8 mouse cellular contexts compared by ENCODE assay signal in genomic region chr4:88757628-88758031, GRCm38 (mm10). TPM values are rescaled to one million over a fixed set of nuclear protein-coding genes. Genes with fewer than 3 reads are reported as not detected.
DNase-seq lines count a peak whose midpoint lies in the region; ATAC-seq and TF ChIP-seq lines count a peak whose summit lies in the region.
"Not testable (repeated sequence)": the region's sequence is repeated elsewhere in the genome, so short reads cannot be mapped to it uniquely, and the experiment has no call there.

No protein-coding gene starts in this region.

- not testable (repeated sequence) for H3K4me1 ChIP-seq in hindbrain, embryonic 13.5 days (replicated peaks); lung, adult 2 months (ENCODE audit: control insufficient read depth, insufficient read depth, low read length)

- intact Hi-C loops in gastrocnemius, adult 2 months (cut with DNase I) = loop anchor here (2.0 kb wide), 1 partner anchor 17 kb away; no protein-coding TSS in a partner anchor

- H3K9ac ChIP-seq in hindbrain, embryonic 13.5 days = peak overlapping the region; percentile 66

- TF ChIP-seq POLR2A in lung, adult 2 months (IDR thresholded peaks at IDR 0.05; ENCODE audit: borderline replicate concordance, extremely low read depth, low read depth, low read length) = peak; percentile 52; the same call in 1 of the 2 replicates

- ATAC-seq in common myeloid progenitor, adult 5-6 weeks (replicated peaks; ENCODE audit: low read depth, poor library complexity, severe bottlenecking) = peak; percentile 100
- peak; percentile 100 for ATAC-seq in hindbrain, embryonic 13.5 days (ENCODE audit: low FRiP score)
- ATAC-seq in neutrophil, adult 5-6 weeks (ENCODE audit: extremely low read depth, insufficient number of reproducible peaks, low FRiP score, poor library complexity, severe bottlenecking) = peak; percentile 100

- DNase-seq in T-cell, adult 2 months (ENCODE audit: low spot score) = peak; percentile 88
- DNase-seq in gastrocnemius, adult 2 months = peak; percentile 83
- DNase-seq in layer of hippocampus, adult 9-11 months = peak; percentile 93
- DNase-seq in lung, adult 2 months = peak; percentile 89
- peak; percentile 88 for DNase-seq in testis, postnatal 10 days (ENCODE audit: low spot score)

- WGBS in hindbrain, embryonic 13.5 days = 3% methylated on average over 18 of the region's 21 CpGs
- WGBS in lung, adult 2 months = under 1% methylated on average over 20 of the region's 21 CpGs

- peak; percentile 66 for TF ChIP-seq CTCF in gastrocnemius, adult 2 months (IDR thresholded peaks at IDR 0.05)
- peak; percentile 61 for TF ChIP-seq CTCF in lung, adult 2 months (IDR thresholded peaks at IDR 0.05; ENCODE audit: insufficient read depth, low read length)

- H3K27me3 ChIP-seq in hindbrain, embryonic 13.5 days = not testable (repeated sequence)

- H3K27ac ChIP-seq in gastrocnemius, adult 2 months = peak overlapping the region; percentile 86
- H3K27ac ChIP-seq in hindbrain, embryonic 13.5 days = peak overlapping the region; percentile 78

- H3K4me3 ChIP-seq in gastrocnemius, adult 2 months = peak overlapping the region; percentile 75
- H3K4me3 ChIP-seq in hindbrain, embryonic 13.5 days = peak overlapping the region; percentile 45
- H3K4me3 ChIP-seq in lung, adult 2 months (replicated peaks; ENCODE audit: extremely low read depth, low read depth, low read length) = peak overlapping the region; percentile 89

- H3K4me2 ChIP-seq in hindbrain, embryonic 13.5 days = peak overlapping the region; percentile 81

- H3K9me3 ChIP-seq in hindbrain, embryonic 13.5 days = not testable (repeated sequence)

- H3K36me3 ChIP-seq in hindbrain, embryonic 13.5 days = not testable (repeated sequence)

RNA-seq across cellular contexts. Expression of gene Gm13283, which starts 2.3 kb away (rescaled TPM):
- not detected in 2 replicates for total RNA-seq in common myeloid progenitor, adult 5-6 weeks (2017)
- total RNA-seq in gastrocnemius, adult 2 months (2021) = not detected
- polyA plus RNA-seq in hindbrain, embryonic 13.5 days (2015; fragmentation: Nextera tagmentation; extraction: Ambion mirVana) = 0.22 TPM in 1 of 2 replicates, not detected in the other
- not detected in 2 replicates for polyA plus RNA-seq in lung, adult 2 months (2012; rRNA removed)
- total RNA-seq in neutrophil, adult 5-6 weeks (2017) = 0.35 TPM in 1 of 2 replicates, not detected in the other

RNA-seq across cellular contexts. Expression of gene Gm13271, which starts 3.0 kb away (rescaled TPM):
- total RNA-seq in common myeloid progenitor, adult 5-6 weeks (2017) = not detected in 2 replicates
- not detected for total RNA-seq in gastrocnemius, adult 2 months (2021)
- not detected in 2 replicates for polyA plus RNA-seq in hindbrain, embryonic 13.5 days (2015; fragmentation: Nextera tagmentation; extraction: Ambion mirVana)
- not detected in 2 replicates for polyA plus RNA-seq in lung, adult 2 months (2012; rRNA removed)
- total RNA-seq in neutrophil, adult 5-6 weeks (2017) = not detected in 2 replicates

RNA-seq across cellular contexts. Expression of gene Gm13290, which starts 16.0 kb away (rescaled TPM):
- total RNA-seq in common myeloid progenitor, adult 5-6 weeks (2017) = not detected in 2 replicates
- total RNA-seq in gastrocnemius, adult 2 months (2021) = not detected
- polyA plus RNA-seq in hindbrain, embryonic 13.5 days (2015; fragmentation: Nextera tagmentation; extraction: Ambion mirVana) = 0.22 TPM in 1 of 2 replicates, not detected in the other
- polyA plus RNA-seq in lung, adult 2 months (2012; rRNA removed) = not detected in 2 replicates
- not detected in 2 replicates for total RNA-seq in neutrophil, adult 5-6 weeks (2017)

RNA-seq across cellular contexts. Expression of gene Gm13289, which starts 19.1 kb away (rescaled TPM):
- total RNA-seq in common myeloid progenitor, adult 5-6 weeks (2017) = not detected in 2 replicates
- total RNA-seq in gastrocnemius, adult 2 months (2021) = not detected
- polyA plus RNA-seq in hindbrain, embryonic 13.5 days (2015; fragmentation: Nextera tagmentation; extraction: Ambion mirVana) = not detected in 2 replicates
- not detected in 2 replicates for polyA plus RNA-seq in lung, adult 2 months (2012; rRNA removed)
- not detected in 2 replicates for total RNA-seq in neutrophil, adult 5-6 weeks (2017)

RNA-seq across cellular contexts. Expression of gene Gm13272, which starts 22.0 kb away (rescaled TPM):
- total RNA-seq in common myeloid progenitor, adult 5-6 weeks (2017) = not detected in 2 replicates
- not detected for total RNA-seq in gastrocnemius, adult 2 months (2021)
- not detected in 2 replicates for polyA plus RNA-seq in hindbrain, embryonic 13.5 days (2015; fragmentation: Nextera tagmentation; extraction: Ambion mirVana)
- polyA plus RNA-seq in lung, adult 2 months (2012; rRNA removed) = not detected in 2 replicates
- total RNA-seq in neutrophil, adult 5-6 weeks (2017) = not detected in 2 replicates

Comparison
In these comparisons a context has a peak if more than half of its experiments do, and no peak if none do; other contexts are left out.
1. Peak in every context shown above with its lines: DNase-seq, ATAC-seq, H3K4me3 ChIP-seq and H3K27ac ChIP-seq.